ENCODE assay signal across 17 mouse cellular contexts in the genomic region with DNA sequence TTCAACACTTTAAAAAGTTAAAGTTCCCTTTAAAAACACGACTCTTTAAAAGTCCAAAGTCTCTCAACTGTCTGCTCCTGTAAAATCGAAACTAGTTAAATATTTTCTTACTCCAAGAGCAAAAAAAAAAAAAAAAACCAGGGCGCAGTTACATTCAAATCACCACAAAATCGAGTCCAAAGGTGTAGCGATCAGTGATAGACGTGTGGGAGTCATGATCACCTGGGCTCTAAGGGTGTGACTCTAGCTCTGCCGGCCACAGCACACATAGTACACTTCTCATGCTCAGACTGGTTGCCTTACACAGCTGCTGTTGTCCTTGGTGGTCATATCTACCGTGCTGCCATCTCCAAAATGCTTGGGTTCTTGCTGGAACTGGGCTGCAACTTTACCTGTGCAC. TPM values are rescaled to one million over a fixed set of nuclear protein-coding genes. Genes with fewer than 3 reads are reported as not detected.
A peak's percentile ranks its signal among the peaks of the same experiment; 100 is the strongest.
DNase-seq lines count a peak whose midpoint lies in the region; ATAC-seq and TF ChIP-seq lines count a peak whose summit lies in the region.
"Had no signal": no experiment of that assay in that cellular context is flagged by ENCODE, and none has a peak within 500 bp of the region (broad histone marks: within the 10 kb centered on the region; RNA-seq: fewer than 3 reads in every experiment).

No protein-coding gene starts in this region.

- peak overlapping the region; percentile 86 for H3K27ac ChIP-seq in intestine, embryonic 16.5 days (ENCODE audit: low read length)
- 0 out of 2 replicates have a peak overlapping the region, but pooled peaks have one; percentile 48 for H3K27ac ChIP-seq in liver, embryonic 12.5 days
- peak overlapping the region; percentile 41; the same call in 1 of the 2 replicates for H3K27ac ChIP-seq in stomach, embryonic 15.5 days
- H3K27ac ChIP-seq in hindbrain, embryonic 13.5 days: no peak overlapping the region
- no peak overlapping the region for H3K27ac ChIP-seq in layer of hippocampus, adult 2 months
- H3K27ac ChIP-seq: heart, embryonic 10.5 days; midbrain, embryonic 12.5 days had no signal

- H3K4me2 ChIP-seq in intestine, embryonic 16.5 days (ENCODE audit: low read depth, low read length): peak overlapping the region; percentile 37; the same call in 1 of the 2 replicates
- H3K4me2 ChIP-seq in liver, embryonic 12.5 days: 0 out of 2 replicates have a peak overlapping the region, but pooled peaks have one; percentile 8
- no peak overlapping the region for H3K4me2 ChIP-seq in stomach, embryonic 15.5 days
- H3K4me2 ChIP-seq in hindbrain, embryonic 13.5 days: no peak overlapping the region
- H3K4me2 ChIP-seq: midbrain, embryonic 12.5 days had no signal

- peak; percentile 99 for ATAC-seq in intestine, embryonic 16.5 days
- ATAC-seq in liver, embryonic 12.5 days: peak; percentile 62; the same call in 1 of the 2 replicates
- peak; percentile 89; the same call in 1 of the 2 replicates for ATAC-seq in stomach, embryonic 15.5 days (ENCODE audit: insufficient read depth, low FRiP score, low read depth)
- ATAC-seq in hindbrain, embryonic 13.5 days (ENCODE audit: low FRiP score): no peak
- ATAC-seq: forebrain, postnatal 0 days; hindbrain, embryonic 16.5 days had no signal

- H3K9ac ChIP-seq in intestine, embryonic 16.5 days (ENCODE audit: low read depth, low read length): 0 out of 2 replicates have a peak overlapping the region, but pooled peaks have one; percentile 43
- H3K9ac ChIP-seq in liver, embryonic 12.5 days: no peak overlapping the region
- no peak overlapping the region for H3K9ac ChIP-seq in stomach, embryonic 15.5 days
- no peak overlapping the region for H3K9ac ChIP-seq in hindbrain, embryonic 13.5 days
- H3K9ac ChIP-seq: forebrain, postnatal 0 days; midbrain, embryonic 12.5 days had no signal

- H3K4me1 ChIP-seq in intestine, embryonic 16.5 days (ENCODE audit: control insufficient read depth, insufficient read depth, low read length): no peaks in the 10 kb centered on the region
- no peaks in the 10 kb centered on the region for H3K4me1 ChIP-seq in liver, embryonic 12.5 days
- no peaks in the 10 kb centered on the region for H3K4me1 ChIP-seq in stomach, embryonic 15.5 days
- H3K4me1 ChIP-seq in hindbrain, embryonic 13.5 days (replicated peaks): no peaks in the 10 kb centered on the region
- H3K4me1 ChIP-seq: heart, embryonic 10.5 days; midbrain, embryonic 12.5 days had no signal

- no peaks in the 10 kb centered on the region for H3K27me3 ChIP-seq in intestine, embryonic 16.5 days (replicated peaks; ENCODE audit: control insufficient read depth, insufficient read depth, low read length)
- peaks cover 34% of the 10 kb centered on the region for H3K27me3 ChIP-seq in liver, embryonic 12.5 days (replicated peaks)
- no peaks in the 10 kb centered on the region for H3K27me3 ChIP-seq in stomach, embryonic 15.5 days (replicated peaks)
- peaks cover 22% of the 10 kb centered on the region for H3K27me3 ChIP-seq in hindbrain, embryonic 13.5 days

- no peak overlapping the region for H3K4me3 ChIP-seq in intestine, embryonic 16.5 days (ENCODE audit: low read length)
- H3K4me3 ChIP-seq in liver, embryonic 12.5 days: no peak overlapping the region
- no peak overlapping the region for H3K4me3 ChIP-seq in stomach, embryonic 15.5 days (replicated peaks)
- H3K4me3 ChIP-seq in hindbrain, embryonic 13.5 days: no peak overlapping the region
- H3K4me3 ChIP-seq in layer of hippocampus, adult 2 months: no peak overlapping the region
- H3K4me3 ChIP-seq: heart, embryonic 10.5 days; midbrain, embryonic 12.5 days had no signal

- no peaks in the 10 kb centered on the region for H3K36me3 ChIP-seq in intestine, embryonic 16.5 days (ENCODE audit: control insufficient read depth, insufficient read depth, low read length)
- no peaks in the 10 kb centered on the region for H3K36me3 ChIP-seq in liver, embryonic 12.5 days
- H3K36me3 ChIP-seq in stomach, embryonic 15.5 days: no peaks in the 10 kb centered on the region
- no peaks in the 10 kb centered on the region for H3K36me3 ChIP-seq in hindbrain, embryonic 13.5 days
- H3K36me3 ChIP-seq: heart, embryonic 10.5 days; midbrain, embryonic 12.5 days had no signal

- no peaks in the 10 kb centered on the region for H3K9me3 ChIP-seq in intestine, embryonic 16.5 days (ENCODE audit: control insufficient read depth, low read length)
- H3K9me3 ChIP-seq in liver, embryonic 12.5 days (replicated peaks): no peaks in the 10 kb centered on the region
- no peaks in the 10 kb centered on the region for H3K9me3 ChIP-seq in stomach, embryonic 15.5 days
- H3K9me3 ChIP-seq in hindbrain, embryonic 13.5 days: no peaks in the 10 kb centered on the region
- H3K9me3 ChIP-seq: heart, embryonic 10.5 days; midbrain, embryonic 12.5 days had no signal

- TF ChIP-seq CTCF in layer of hippocampus, adult 2 months (conservative IDR thresholded peaks at IDR 0.05): no peak

- peak; percentile 31 for DNase-seq in kidney, adult 11 months
- DNase-seq in kidney, postnatal 25 days: no peak
- DNase-seq in layer of hippocampus, adult 2 months (ENCODE audit: low spot score in 2 of 2): no peak
- no peak for DNase-seq in cerebellum, postnatal 25 days
- DNase-seq: cerebellum, postnatal 10 days; forebrain, postnatal 0 days; heart, postnatal 14 days; lung, postnatal 14 days; right cerebral cortex, adult 18-20 months; thymus, adult 18-20 months had no signal

- 62% methylated on average over 8 of the region's 8 CpGs for WGBS in intestine, embryonic 16.5 days
- WGBS in liver, embryonic 12.5 days (ENCODE audit: insufficient replicate concordance): 50% methylated on average over 8 of the region's 8 CpGs
- 66% methylated on average over 8 of the region's 8 CpGs for WGBS in stomach, embryonic 15.5 days
- WGBS in hindbrain, embryonic 13.5 days: 82% methylated on average over 8 of the region's 8 CpGs

RNA-seq across cellular contexts. Expression of gene Fam120b, which starts 6.6 kb away (rescaled TPM):
- polyA plus RNA-seq in intestine, embryonic 16.5 days (2015; fragmentation: Nextera tagmentation; extraction: Ambion mirVana): 26.8 and 27.4 TPM in 2 replicates
- 8.6 and 8.9 TPM in 2 replicates for polyA plus RNA-seq in liver, embryonic 12.5 days (2016; fragmentation: Nextera tagmentation; extraction: Ambion mirVana)
- 26.3 and 26.8 TPM in 2 replicates for polyA plus RNA-seq in stomach, embryonic 15.5 days (2015; fragmentation: Nextera tagmentation; extraction: Ambion mirVana)
- polyA plus RNA-seq in hindbrain, embryonic 13.5 days (2015; fragmentation: Nextera tagmentation; extraction: Ambion mirVana): 44.4 and 47.0 TPM in 2 replicates
- 10 to 100 TPM; 49.0 to 49.2 TPM for total RNA-seq in layer of hippocampus, adult 2 months (2021)

RNA-seq across cellular contexts. Expression of gene Dll1, which starts 12.7 kb away (rescaled TPM):
- polyA plus RNA-seq in intestine, embryonic 16.5 days (2015; fragmentation: Nextera tagmentation; extraction: Ambion mirVana): 24.2 and 25.4 TPM in 2 replicates
- polyA plus RNA-seq in liver, embryonic 12.5 days (2016; fragmentation: Nextera tagmentation; extraction: Ambion mirVana): 1.5 and 1.7 TPM in 2 replicates
- 14.2 and 16.0 TPM in 2 replicates for polyA plus RNA-seq in stomach, embryonic 15.5 days (2015; fragmentation: Nextera tagmentation; extraction: Ambion mirVana)
- 27.1 and 29.7 TPM in 2 replicates for polyA plus RNA-seq in hindbrain, embryonic 13.5 days (2015; fragmentation: Nextera tagmentation; extraction: Ambion mirVana)
- total RNA-seq in layer of hippocampus, adult 2 months (2021): 10 to 100 TPM in 1 of 2 experiments, 1 to 10 TPM in 1; 8.8 to 14.0 TPM

Comparison
In these comparisons a context has a peak if more than half of its experiments do, and no peak if none do; other contexts are left out.
1. H3K27ac ChIP-seq: peak in intestine, embryonic 16.5 days (single experiment), liver, embryonic 12.5 days (single experiment) and stomach, embryonic 15.5 days (single experiment); none in hindbrain, embryonic 13.5 days (single experiment) and layer of hippocampus, adult 2 months (single experiment).
2. H3K4me2 ChIP-seq: peak in intestine, embryonic 16.5 days (single experiment) and liver, embryonic 12.5 days (single experiment); none in stomach, embryonic 15.5 days (single experiment) and hindbrain, embryonic 13.5 days (single experiment).